Mouse (Mus musculus): ENCODE results near the gene Mecom. TPM values are rescaled to one million over a fixed set of nuclear protein-coding genes. Genes with fewer than 3 reads are reported as not detected.
A peak's percentile ranks its signal among the peaks of the same experiment; 100 is the strongest.
"Not testable (repeated sequence)": the region's sequence is repeated elsewhere in the genome, so short reads cannot be mapped to it uniquely, and the experiment has no call there.

The Mecom gene
- polyA plus RNA-seq, 1 experiment from 2014 or later: 22.4 TPM

DNA sequence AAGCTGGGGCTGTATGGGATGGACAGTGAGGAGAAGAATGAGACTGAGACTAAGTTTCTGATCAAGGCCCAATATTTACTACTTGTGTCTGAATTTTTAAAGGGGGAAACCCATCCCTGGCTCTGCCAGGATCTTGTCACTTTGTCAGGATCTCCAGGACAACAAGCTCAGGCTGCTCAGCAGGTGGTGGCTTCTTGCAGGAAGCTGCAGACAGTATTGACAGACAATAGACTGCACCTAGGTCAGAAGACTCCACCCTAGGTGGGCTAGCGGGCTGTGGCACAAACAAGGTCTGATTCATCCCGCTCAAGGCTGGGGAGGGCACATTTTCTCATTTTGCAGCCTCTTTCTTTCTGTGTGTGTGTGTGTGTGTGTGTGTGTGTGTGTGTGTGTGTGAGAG, 25.7 kb upstream of the Mecom start:
- WGBS: 15% methylated on average over 2 of the region's 2 CpGs
- Histone ChIP-seq H3K36me3 (ENCODE audit: insufficient read depth, low read length) (no peaks in the 10 kb centered on the region), H3K9me3 (ENCODE audit: low read length) (no peaks in the 10 kb centered on the region), H3K4me1 (ENCODE audit: insufficient read depth, low read depth, low read length) (no peaks in the 10 kb centered on the region), H3K9ac (replicated peaks; ENCODE audit: low read depth) (no peak overlapping the region), H3K27me3 (replicated peaks; ENCODE audit: insufficient read depth, low read length) (no peaks in the 10 kb centered on the region), H3K27ac (ENCODE audit: low read length) (no peak overlapping the region), H3K4me2 (replicated peaks; ENCODE audit: low read depth, low read length) (no peak overlapping the region), H3K4me3 (ENCODE audit: low read depth, low read length) (no peak overlapping the region)
- DNase-seq (ENCODE audit: low spot score): no peak
- TF ChIP-seq CTCF (IDR thresholded peaks at IDR 0.05) (no peak), EP300 (IDR thresholded peaks at IDR 0.05) (no peak)
- no peak for ATAC-seq

DNA sequence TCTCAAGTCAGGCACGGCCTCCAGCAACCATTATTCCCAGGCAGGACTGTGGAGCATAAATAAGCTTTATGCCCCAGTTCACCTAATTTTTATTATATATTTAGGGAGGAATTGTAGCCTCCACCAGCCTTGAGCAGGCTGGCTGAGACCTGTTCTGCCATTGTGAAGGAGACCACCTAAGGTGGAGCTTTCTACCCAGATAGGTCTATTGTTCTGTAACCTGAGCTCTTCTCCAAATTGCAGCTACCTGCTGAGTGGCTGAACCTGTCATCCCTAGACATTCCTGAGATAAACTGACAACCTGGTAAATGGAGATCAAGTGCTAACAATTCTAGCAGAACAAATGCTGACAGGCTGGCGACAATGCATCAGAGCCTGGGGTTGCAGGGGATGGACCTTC, 18.5 kb upstream of the Mecom start:
- DNase-seq (ENCODE audit: low spot score); H3K27ac ChIP-seq (ENCODE audit: low read length); H3K4me2 ChIP-seq (replicated peaks; ENCODE audit: low read depth, low read length); H3K9ac ChIP-seq (replicated peaks; ENCODE audit: low read depth); ATAC-seq; H3K4me1 ChIP-seq (ENCODE audit: insufficient read depth, low read depth, low read length); H3K9me3 ChIP-seq (ENCODE audit: low read length); H3K4me3 ChIP-seq (ENCODE audit: low read depth, low read length); H3K27me3 ChIP-seq (replicated peaks; ENCODE audit: insufficient read depth, low read length); H3K36me3 ChIP-seq (ENCODE audit: insufficient read depth, low read length): not testable (repeated sequence)
- no CpG with 5 or more reads among the region's 2 CpGs for WGBS

DNA sequence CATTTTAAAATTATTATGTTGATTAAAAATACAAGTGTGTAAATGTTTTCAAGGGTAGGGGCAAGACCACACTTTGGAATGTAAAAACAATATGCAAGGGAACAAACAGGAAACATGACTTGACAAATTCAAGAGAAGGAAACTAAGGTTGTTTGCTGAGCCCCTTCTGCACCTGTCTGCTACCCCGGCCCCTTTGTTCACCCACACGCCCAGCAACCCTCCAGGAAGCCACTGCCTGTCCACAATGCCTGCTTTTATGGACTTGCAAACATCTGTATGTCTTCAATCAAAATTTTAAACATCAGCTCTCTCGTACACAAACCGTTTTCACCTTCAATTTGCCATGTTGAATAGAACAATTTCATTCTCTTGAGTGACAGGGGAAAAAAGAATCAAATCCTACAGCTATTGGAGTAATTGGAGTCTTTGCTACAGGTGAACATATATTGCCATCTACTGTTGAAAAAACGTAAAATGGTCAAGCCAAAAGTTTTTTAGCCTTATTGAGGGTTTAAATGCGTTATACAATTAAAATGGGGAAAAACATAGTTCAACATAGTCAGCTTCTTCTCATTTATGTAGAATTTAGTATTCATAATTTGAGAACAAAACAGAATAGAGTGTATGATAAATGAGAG, 13.0 kb upstream of the Mecom start:
- no peak overlapping the region for H3K27ac ChIP-seq (ENCODE audit: low read length)
- no peaks in the 10 kb centered on the region for H3K4me1 ChIP-seq (ENCODE audit: insufficient read depth, low read depth, low read length)
- TF ChIP-seq EP300 (IDR thresholded peaks at IDR 0.05): no peak
- peak; percentile 63 for TF ChIP-seq CTCF (IDR thresholded peaks at IDR 0.05)
- WGBS: 42% methylated on average over 6 of the region's 6 CpGs
- no peaks in the 10 kb centered on the region for H3K27me3 ChIP-seq (replicated peaks; ENCODE audit: insufficient read depth, low read length)
- DNase-seq (ENCODE audit: low spot score) (peak; percentile 53), ATAC-seq (no peak)
- no peak overlapping the region for H3K9ac ChIP-seq (replicated peaks; ENCODE audit: low read depth)
- H3K9me3 ChIP-seq (ENCODE audit: low read length): no peaks in the 10 kb centered on the region
- no peak overlapping the region for H3K4me3 ChIP-seq (ENCODE audit: low read depth, low read length)
- no peaks in the 10 kb centered on the region for H3K36me3 ChIP-seq (ENCODE audit: insufficient read depth, low read length)
- no peak overlapping the region for H3K4me2 ChIP-seq (replicated peaks; ENCODE audit: low read depth, low read length)

DNA sequence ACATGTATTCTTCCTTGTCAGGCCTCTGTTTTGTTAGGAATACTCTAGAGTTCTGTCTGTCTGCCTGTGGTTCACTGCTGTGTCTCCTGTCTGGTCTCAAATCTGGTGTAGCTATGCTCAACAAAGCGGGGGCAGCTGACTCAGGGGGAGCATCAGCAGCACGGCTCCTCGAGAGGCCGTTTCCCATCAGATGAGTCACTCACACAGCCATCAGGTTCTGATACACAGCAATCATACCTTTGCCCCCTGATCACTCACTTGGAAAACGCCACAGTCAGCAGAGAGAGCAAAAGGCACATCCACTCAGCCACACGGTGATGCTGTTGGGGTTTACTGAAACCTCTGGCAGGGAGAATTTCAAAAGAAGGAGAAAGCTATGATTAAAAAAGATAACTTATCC, 5.9 kb upstream of the Mecom start:
- H3K4me3 ChIP-seq (ENCODE audit: low read depth, low read length): no peak overlapping the region
- TF ChIP-seq EP300 (IDR thresholded peaks at IDR 0.05): no peak
- TF ChIP-seq CTCF (IDR thresholded peaks at IDR 0.05): no peak
- H3K4me1 ChIP-seq (ENCODE audit: insufficient read depth, low read depth, low read length): no peaks in the 10 kb centered on the region
- no peak for DNase-seq (ENCODE audit: low spot score)
- no peak for ATAC-seq
- H3K4me2 ChIP-seq (replicated peaks; ENCODE audit: low read depth, low read length): no peak overlapping the region
- H3K27ac ChIP-seq (ENCODE audit: low read length): no peak overlapping the region
- no peaks in the 10 kb centered on the region for H3K27me3 ChIP-seq (replicated peaks; ENCODE audit: insufficient read depth, low read length)
- H3K9me3 ChIP-seq (ENCODE audit: low read length): no peaks in the 10 kb centered on the region
- H3K9ac ChIP-seq (replicated peaks; ENCODE audit: low read depth): no peak overlapping the region
- no peaks in the 10 kb centered on the region for H3K36me3 ChIP-seq (ENCODE audit: insufficient read depth, low read length)
- WGBS: 76% methylated on average over 6 of the region's 6 CpGs

DNA sequence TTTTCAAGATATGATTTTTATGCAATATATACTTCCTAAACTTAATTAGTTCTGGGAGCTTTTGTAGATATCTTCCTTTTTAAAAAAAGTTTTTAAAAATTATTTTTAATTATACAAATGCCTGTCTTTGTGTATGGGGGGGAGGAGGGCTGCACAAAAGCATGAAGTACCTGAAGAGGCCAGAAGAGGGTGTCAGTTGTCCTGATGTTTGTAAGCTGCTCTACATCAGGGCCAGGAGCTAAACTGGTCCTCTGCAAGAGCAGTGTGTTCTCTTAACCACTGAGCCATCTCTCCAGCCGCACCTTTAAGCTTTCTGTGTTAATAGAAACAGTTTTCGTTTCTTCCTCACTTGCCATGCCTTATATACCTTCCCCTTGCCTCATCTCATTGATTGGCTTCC, 2.4 kb upstream of the Mecom start:
- H3K36me3 ChIP-seq (ENCODE audit: insufficient read depth, low read length): no peaks in the 10 kb centered on the region
- H3K4me1 ChIP-seq (ENCODE audit: insufficient read depth, low read depth, low read length): no peaks in the 10 kb centered on the region; the same call in 1 of the 2 replicates
- no peaks in the 10 kb centered on the region for H3K9me3 ChIP-seq (ENCODE audit: low read length)
- no peak for ATAC-seq
- H3K4me2 ChIP-seq (replicated peaks; ENCODE audit: low read depth, low read length): no peak overlapping the region
- H3K27ac ChIP-seq (ENCODE audit: low read length): no peak overlapping the region
- H3K9ac ChIP-seq (replicated peaks; ENCODE audit: low read depth): no peak overlapping the region
- DNase-seq (ENCODE audit: low spot score): peak; percentile 24
- no peak for TF ChIP-seq EP300 (IDR thresholded peaks at IDR 0.05)
- TF ChIP-seq CTCF (IDR thresholded peaks at IDR 0.05): peak; percentile 34
- no peaks in the 10 kb centered on the region for H3K27me3 ChIP-seq (replicated peaks; ENCODE audit: insufficient read depth, low read length)
- WGBS: 48% methylated on average over 2 of the region's 2 CpGs
- no peak overlapping the region for H3K4me3 ChIP-seq (ENCODE audit: low read depth, low read length)

DNA sequence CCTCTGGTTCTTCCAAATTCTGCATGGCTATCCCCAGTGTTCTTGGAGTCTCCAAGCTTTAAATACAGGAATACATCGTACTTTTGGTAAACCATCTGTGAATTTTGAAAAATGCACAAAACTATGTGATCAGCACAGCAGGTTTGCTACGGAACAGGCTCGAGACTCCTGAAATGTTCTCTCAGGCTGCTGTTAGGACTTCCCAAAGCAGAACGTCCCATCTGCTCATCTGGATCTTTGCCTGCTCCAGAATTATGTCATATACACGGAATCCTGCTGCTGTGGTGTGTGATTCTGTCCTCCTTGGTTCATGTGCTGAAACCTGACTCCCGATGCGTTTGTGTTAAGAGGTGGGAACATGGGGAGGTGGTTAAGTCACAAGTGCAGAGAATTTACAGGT, 1.1 kb upstream of the Mecom start:
- no peak overlapping the region for H3K27ac ChIP-seq (ENCODE audit: low read length)

More for the DNA sequence above, 1.1 kb upstream of the Mecom start:
- no peak for ATAC-seq
- Histone ChIP-seq H3K4me2 (replicated peaks; ENCODE audit: low read depth, low read length) (no peak overlapping the region), H3K4me1 (ENCODE audit: insufficient read depth, low read depth, low read length) (no peaks in the 10 kb centered on the region; the same call in 1 of the 2 replicates), H3K9ac (replicated peaks; ENCODE audit: low read depth) (no peak overlapping the region), H3K4me3 (ENCODE audit: low read depth, low read length) (no peak overlapping the region), H3K27me3 (replicated peaks; ENCODE audit: insufficient read depth, low read length) (no peaks in the 10 kb centered on the region), H3K9me3 (ENCODE audit: low read length) (no peaks in the 10 kb centered on the region), H3K36me3 (ENCODE audit: insufficient read depth, low read length) (no peaks in the 10 kb centered on the region)
- peak; percentile 17 for DNase-seq (ENCODE audit: low spot score)
- TF ChIP-seq EP300 (IDR thresholded peaks at IDR 0.05): no peak
- no peak for TF ChIP-seq CTCF (IDR thresholded peaks at IDR 0.05)
- 44% methylated on average over 7 of the region's 7 CpGs for WGBS
